Mouse (Mus musculus) kidney, embryonic 15.5 days (tissue): Measurements from ENCODE around the gene Nup85. TPM values are rescaled to one million over a fixed set of nuclear protein-coding genes. Genes with fewer than 3 reads are reported as not detected.

Source experiments
- ATAC-seq: fragments of 200-750 bp; cut with Nextera tagmentation; replicated peaks from 2 replicates; pipeline ENCODE4 v1.8.0; 2017; ENCODE audit warnings: moderate TSS enrichment; ENCODE audit not compliant: low FRiP score
- H3K27ac ChIP-seq: fragments of 300-500 bp; sonication (generic); 2 replicates; pipeline ENCODE4 v1.5.1; 2015; ENCODE audit warnings: mild to moderate bottlenecking, inconsistent platforms
- H3K27me3 ChIP-seq: fragments of 300-500 bp; sonication (generic); 2 replicates; pipeline ENCODE4 v1.6.1; 2015; ENCODE audit warnings: inconsistent platforms
- H3K36me3 ChIP-seq: fragments of 300-500 bp; sonication (generic); 2 replicates; pipeline ENCODE4 v1.6.1; 2015; ENCODE audit warnings: inconsistent platforms
- H3K4me1 ChIP-seq: fragments of 300-500 bp; sonication (generic); 2 replicates; pipeline ENCODE4 v1.6.1; 2015; ENCODE audit warnings: inconsistent platforms
- H3K4me2 ChIP-seq: fragments of 300-500 bp; sonication (generic); 2 replicates; pipeline ENCODE4 v1.6.1; 2015; ENCODE audit warnings: moderate library complexity, mild to moderate bottlenecking, inconsistent platforms
- H3K4me3 ChIP-seq: fragments of 300-500 bp; sonication (generic); replicated peaks from 2 replicates; pipeline ENCODE4 v1.5.1; 2015; ENCODE audit warnings: mild to moderate bottlenecking, inconsistent platforms
- H3K9ac ChIP-seq: fragments of 300-500 bp; sonication (generic); 2 replicates; pipeline ENCODE4 v1.6.1; 2015; ENCODE audit warnings: mild to moderate bottlenecking, inconsistent platforms
- H3K9me3 ChIP-seq: fragments of 300-500 bp; sonication (generic); replicated peaks from 2 replicates; pipeline ENCODE4 v1.6.1; 2016; ENCODE audit warnings: inconsistent platforms
- WGBS: fragments of 180-500 bp; shearing (Covaris S2); methylation state at CpG from one replicate; pipeline ENCODE4 v1.1.7; 2015; ENCODE audit warnings: mixed read lengths; 5-methylcytosine and 5-hydroxymethylcytosine counted together
- polyA plus RNA-seq: library from polyadenylated mRNA; unstranded; fragments of >200 nt; fragmentation: Nextera tagmentation; extraction: Ambion mirVana; gene quantifications from 2 replicates; pipeline ENCODE4 v1.2.1, GENCODE M21; 2015

The Nup85 gene
- polyA plus RNA-seq, 1 experiment from 2014 or later: 190 TPM

- no peak overlapping the region for H3K4me3 ChIP-seq
- no peak overlapping the region for H3K27ac ChIP-seq
- WGBS: 79% methylated on average over 13 of the region's 13 CpGs
- ATAC-seq: no peak
- no peak overlapping the region for H3K4me2 ChIP-seq
- H3K36me3 ChIP-seq: no peaks in the 10 kb centered on the region
- H3K9ac ChIP-seq: no peak overlapping the region
- H3K4me1 ChIP-seq: peaks cover 33% of the 10 kb centered on the region
- no peaks in the 10 kb centered on the region for H3K27me3 ChIP-seq
- H3K9me3 ChIP-seq: no peaks in the 10 kb centered on the region
These were observed 65.7 kb downstream of the Nup85 start for GRCm38 (mm10) chr11:115629734-115630531.

DNA sequence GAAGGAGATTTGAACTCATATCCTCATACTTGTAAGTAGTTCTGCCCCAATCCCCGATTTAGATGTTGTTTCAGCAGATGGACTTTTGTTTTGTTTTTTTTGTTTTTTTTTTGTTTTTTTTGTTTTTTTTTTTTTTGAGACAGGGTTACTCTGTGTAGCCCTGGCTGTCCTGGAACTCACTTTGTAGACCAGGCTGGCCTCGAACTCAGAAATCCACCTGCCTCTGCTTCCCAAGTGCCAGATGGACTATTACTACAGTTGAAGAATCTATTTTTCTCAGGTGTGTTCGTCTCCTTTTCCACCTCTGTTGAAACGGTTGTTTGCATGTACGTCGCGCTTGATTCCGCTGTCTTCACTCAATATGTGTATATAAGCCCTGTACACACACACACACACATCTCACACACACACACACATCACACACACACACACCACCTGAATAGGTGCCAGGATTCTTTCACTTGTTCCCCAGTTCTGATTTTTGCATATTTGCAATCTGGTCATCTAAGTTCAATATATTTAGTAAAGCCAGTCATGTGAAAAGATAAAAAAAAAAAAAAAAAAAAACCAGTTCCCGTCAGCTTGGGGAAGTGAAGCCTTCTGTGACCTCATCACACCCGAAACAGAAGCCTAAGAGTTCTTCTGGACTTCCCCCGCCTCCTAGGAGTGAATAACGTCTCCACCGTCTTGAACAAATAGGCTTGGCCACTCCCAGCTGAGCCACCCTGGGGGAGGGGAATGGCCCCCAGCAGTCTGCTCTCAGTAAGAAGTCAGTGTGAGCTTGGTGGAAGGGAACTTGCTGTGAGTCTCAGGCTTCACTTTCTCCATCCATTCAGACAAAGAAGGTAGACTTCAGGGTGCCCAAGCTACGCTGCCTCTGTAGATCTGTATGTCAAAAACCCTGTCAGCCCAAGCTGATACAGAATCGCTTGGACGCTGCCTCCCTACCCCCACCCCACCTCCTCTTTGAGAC, 66.6 kb downstream of the Nup85 start:
- H3K9me3 ChIP-seq: no peaks in the 10 kb centered on the region
- H3K4me2 ChIP-seq: no peak overlapping the region; the same call in 1 of the 2 replicates
- no peak for ATAC-seq
- H3K4me1 ChIP-seq: peaks cover 25% of the 10 kb centered on the region
- no peak overlapping the region for H3K9ac ChIP-seq
- 49% methylated on average over 16 of the region's 16 CpGs for WGBS
- H3K27me3 ChIP-seq: no peaks in the 10 kb centered on the region
- H3K36me3 ChIP-seq: no peaks in the 10 kb centered on the region
- no peak overlapping the region for H3K4me3 ChIP-seq
- 0 out of 2 replicates have a peak overlapping the region, but pooled peaks have one; percentile 35 for H3K27ac ChIP-seq

- WGBS: 25% methylated on average over 3 of the region's 3 CpGs
- Histone ChIP-seq H3K4me2 (no peak overlapping the region; the same call in 1 of the 2 replicates), H3K4me1 (peaks cover 18% of the 10 kb centered on the region), H3K36me3 (no peaks in the 10 kb centered on the region), H3K27ac (0 out of 2 replicates have a peak overlapping the region, but pooled peaks have one; percentile 35), H3K9ac (no peak overlapping the region), H3K27me3 (no peaks in the 10 kb centered on the region), H3K4me3 (no peak overlapping the region), H3K9me3 (no peaks in the 10 kb centered on the region)
- ATAC-seq: no peak
These were observed 67.3 kb downstream of the Nup85 start for GRCm38 (mm10) chr11:115631505-115631890.

- WGBS: 77% methylated on average over 7 of the region's 7 CpGs
- no peak overlapping the region for H3K4me2 ChIP-seq
These were observed 68.0 kb downstream of the Nup85 start for GRCm38 (mm10) chr11:115632247-115632646.

GRCm38 (mm10) chr11:115632862-115633261, 68.6 kb downstream of the Nup85 start:
- WGBS: 87% methylated on average over 10 of the region's 10 CpGs

More at GRCm38 (mm10) chr11:115632247-115632646, 68.0 kb downstream of the Nup85 start:
- Histone ChIP-seq H3K4me1 (peaks cover 11% of the 10 kb centered on the region), H3K4me3 (no peak overlapping the region), H3K9ac (no peak overlapping the region), H3K9me3 (no peaks in the 10 kb centered on the region), H3K36me3 (no peaks in the 10 kb centered on the region), H3K27me3 (no peaks in the 10 kb centered on the region), H3K27ac (no peak overlapping the region)
- no peak for ATAC-seq

More at GRCm38 (mm10) chr11:115632862-115633261, 68.6 kb downstream of the Nup85 start:
- H3K27ac ChIP-seq: no peak overlapping the region
- H3K9ac ChIP-seq: no peak overlapping the region
- H3K36me3 ChIP-seq: no peaks in the 10 kb centered on the region
- no peaks in the 10 kb centered on the region for H3K27me3 ChIP-seq
- H3K4me1 ChIP-seq: peaks cover 8% of the 10 kb centered on the region; the same call in 1 of the 2 replicates
- ATAC-seq: no peak
- no peak overlapping the region for H3K4me3 ChIP-seq
- H3K4me2 ChIP-seq: no peak overlapping the region
- H3K9me3 ChIP-seq: no peaks in the 10 kb centered on the region

Other genes with a start within 250 kb of the Nup85 start
- gene Ush1g, start 242.4 kb upstream of the Nup85 start, polyA plus RNA-seq: not detected in 2 replicates
- gene Otop3, start 229.7 kb upstream of the Nup85 start, polyA plus RNA-seq: not detected in 2 replicates
- 6.7 and 8.1 TPM in 2 replicates for gene Hid1, start 196.7 kb upstream of the Nup85 start, polyA plus RNA-seq
- 10.6 and 10.7 TPM in 2 replicates for gene Cdr2l, start 182.5 kb upstream of the Nup85 start, polyA plus RNA-seq
- gene Mrpl58, start 160.7 kb upstream of the Nup85 start, polyA plus RNA-seq: 204 and 209 TPM in 2 replicates
- 1,004 and 1,083 TPM in 2 replicates for gene Atp5h, start 144.5 kb upstream of the Nup85 start, polyA plus RNA-seq
- 14.1 and 16.4 TPM in 2 replicates for gene Kctd2, start 144.3 kb upstream of the Nup85 start, polyA plus RNA-seq
- 0.18 and 0.30 TPM in 2 replicates for gene Trim80, start 123.9 kb upstream of the Nup85 start, polyA plus RNA-seq
- gene Slc16a5, start 102.0 kb upstream of the Nup85 start, polyA plus RNA-seq: 15.8 and 22.3 TPM in 2 replicates
- 8.6 and 9.1 TPM in 2 replicates for gene Armc7, start 88.8 kb upstream of the Nup85 start, polyA plus RNA-seq
- 72.7 and 76.7 TPM in 2 replicates for gene Nt5c, start 72.6 kb upstream of the Nup85 start, polyA plus RNA-seq
- gene Jpt1, start 50.0 kb upstream of the Nup85 start, polyA plus RNA-seq: 457 and 460 TPM in 2 replicates
- 1,007 and 1,133 TPM in 2 replicates for gene Sumo2, start 28.2 kb upstream of the Nup85 start, polyA plus RNA-seq
- gene Mrps7, start 39.5 kb downstream of the Nup85 start, polyA plus RNA-seq: 102 and 103 TPM in 2 replicates
- 18.5 and 20.7 TPM in 2 replicates for gene Gga3, start 39.6 kb downstream of the Nup85 start, polyA plus RNA-seq
- 35.8 and 37.6 TPM in 2 replicates for gene Mif4gd, start 48.5 kb downstream of the Nup85 start, polyA plus RNA-seq
- gene Slc25a19, start 63.9 kb downstream of the Nup85 start, polyA plus RNA-seq: 45.8 and 48.3 TPM in 2 replicates
- gene Grb2, start 144.2 kb downstream of the Nup85 start, polyA plus RNA-seq: 92.0 and 98.4 TPM in 2 replicates
- gene Tmem94, start 201.0 kb downstream of the Nup85 start, polyA plus RNA-seq: 26.6 and 27.0 TPM in 2 replicates
- gene Caskin2, start 249.2 kb downstream of the Nup85 start, polyA plus RNA-seq: 17.3 and 20.9 TPM in 2 replicates